Mouse (Mus musculus) kidney, postnatal 36 days (tissue): ENCODE data around the gene Bcat2.

Source experiments
- DNase-seq, 2 experiments: peaks; one replicate each; pipeline ENCODE4 v3.0.0; 2021 to 2022; ENCODE audit warnings: mixed read lengths in 2 of 2

The Bcat2 gene

DNA sequence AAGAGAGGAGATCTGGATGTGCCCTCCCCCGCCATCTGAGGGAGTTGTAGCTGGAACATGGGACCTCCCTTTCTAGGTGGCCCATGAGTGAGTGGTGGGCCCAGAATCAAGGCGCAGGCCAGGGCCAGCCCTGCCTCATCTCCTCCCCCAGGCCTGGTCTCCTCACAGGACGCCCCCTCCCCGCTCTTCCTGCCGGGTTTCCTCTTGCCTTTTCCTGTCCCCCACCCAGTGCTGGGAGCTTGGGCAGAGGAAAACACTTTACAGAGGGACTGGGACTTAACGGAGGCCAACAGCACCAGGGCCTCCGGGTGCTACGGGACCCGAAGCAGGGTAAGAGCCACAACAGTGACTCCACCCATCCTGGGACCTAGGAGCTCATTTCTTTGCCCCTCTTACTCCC, 57.3 kb downstream of the Bcat2 start, which contains the start of gene Rasip1:
Gene Rasip1 (plus strand): TSS at position 228 of the 400 bp plus-strand sequence.
- DNase-seq: peak; percentile 73 to 79

DNA sequence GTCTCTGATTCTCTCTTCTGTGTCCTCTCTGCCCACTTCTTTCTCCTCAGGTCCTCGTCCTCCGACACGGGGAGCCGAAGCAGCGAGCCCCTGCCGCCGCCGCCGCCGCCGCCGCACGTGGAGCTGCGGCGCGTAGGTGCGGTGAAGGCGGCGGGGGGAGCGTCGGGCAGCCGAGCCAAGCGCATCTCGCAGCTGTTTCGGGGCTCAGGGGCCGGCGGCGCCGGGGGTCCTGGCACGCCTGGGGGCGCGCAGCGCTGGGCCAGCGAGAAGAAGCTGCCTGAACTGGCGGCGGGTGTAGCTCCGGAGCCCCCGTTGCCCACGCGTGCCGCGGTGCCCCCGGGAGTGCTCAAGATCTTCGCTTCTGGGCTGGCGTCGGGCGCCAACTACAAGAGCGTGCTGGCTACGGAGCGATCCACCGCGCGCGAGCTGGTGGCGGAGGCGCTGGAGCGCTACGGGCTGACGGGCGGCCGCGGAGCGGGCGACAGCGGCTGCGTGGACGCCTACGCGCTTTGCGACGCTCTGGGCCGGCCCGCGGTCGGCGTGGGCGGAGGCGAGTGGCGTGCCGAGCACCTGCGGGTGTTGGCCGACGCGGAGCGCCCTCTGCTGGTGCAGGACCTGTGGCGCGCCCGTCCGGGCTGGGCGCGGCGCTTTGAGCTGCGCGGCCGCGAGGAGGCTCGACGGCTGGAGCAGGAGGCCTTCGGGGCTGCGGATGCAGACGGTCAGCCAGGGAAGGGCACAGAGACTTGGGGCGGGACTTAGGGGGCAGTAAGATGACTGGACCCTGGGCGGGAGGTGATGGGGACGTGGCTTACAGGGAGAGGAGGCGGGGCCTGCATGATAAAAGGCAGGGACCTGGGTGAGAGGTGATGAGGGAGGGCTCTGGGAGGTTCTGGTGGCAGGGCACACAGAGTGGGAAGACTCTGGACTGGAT, 58.7 kb downstream of the Bcat2 start:
- DNase-seq: peak; percentile 88 to 97

DNA sequence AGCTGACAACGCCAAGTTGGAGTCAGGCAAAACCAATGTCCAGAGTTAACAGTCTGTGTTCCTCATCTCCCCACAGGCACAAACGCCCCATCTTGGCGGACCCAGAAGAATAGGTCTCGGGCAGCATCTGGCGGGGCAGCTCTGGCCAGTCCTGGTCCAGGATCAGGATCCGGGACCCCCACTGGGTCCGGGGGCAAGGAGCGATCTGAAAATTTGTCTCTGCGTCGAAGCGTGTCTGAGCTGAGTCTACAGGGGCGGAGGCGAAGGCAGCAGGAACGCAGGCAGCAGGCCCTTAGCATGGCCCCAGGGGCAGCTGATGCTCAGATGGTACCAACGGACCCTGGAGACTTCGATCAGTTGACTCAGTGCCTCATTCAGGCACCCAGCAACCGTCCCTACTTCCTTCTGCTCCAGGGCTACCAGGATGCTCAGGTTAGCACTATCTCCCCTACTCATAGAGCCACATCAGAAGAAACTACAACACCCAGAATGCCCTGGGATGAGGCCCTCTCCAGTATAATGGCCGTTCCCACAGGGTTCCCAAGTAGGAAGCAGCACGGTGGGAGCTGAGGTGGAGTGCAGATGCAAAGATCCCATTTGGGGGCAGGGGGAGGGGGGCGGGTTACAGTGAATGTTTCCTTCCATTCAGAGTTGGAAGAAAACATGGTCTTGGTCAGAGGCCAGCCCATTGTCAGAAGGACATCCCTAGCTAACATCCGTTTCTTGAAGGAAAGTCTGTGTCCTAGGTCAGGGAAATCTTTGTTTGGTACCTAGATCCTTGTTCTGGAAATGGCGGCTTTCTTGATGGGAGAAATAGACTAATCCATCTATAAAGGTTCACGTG, 60.3 kb downstream of the Bcat2 start:
- DNase-seq: no peak

DNA sequence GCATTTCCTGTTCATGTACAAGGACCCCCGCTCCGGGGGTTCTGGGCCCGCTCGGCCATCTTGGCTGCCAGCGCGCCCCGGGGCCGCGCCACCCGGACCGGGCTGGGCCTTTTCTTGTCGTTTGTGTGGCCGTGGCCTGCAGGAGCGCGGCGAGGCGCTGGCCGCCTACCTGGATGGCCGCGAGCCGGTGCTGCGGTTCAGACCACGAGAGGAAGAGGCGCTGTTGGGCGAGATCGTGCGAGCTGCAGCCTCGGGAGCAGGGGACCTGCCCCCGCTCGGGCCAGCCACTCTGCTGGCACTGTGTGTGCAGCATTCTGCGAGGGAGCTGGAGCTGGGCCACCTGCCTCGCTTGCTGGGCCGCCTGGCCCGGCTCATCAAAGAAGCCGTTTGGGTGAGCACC, 62.5 kb downstream of the Bcat2 start:
- peak in 1 of 2 experiments; percentile 75 for DNase-seq

DNA sequence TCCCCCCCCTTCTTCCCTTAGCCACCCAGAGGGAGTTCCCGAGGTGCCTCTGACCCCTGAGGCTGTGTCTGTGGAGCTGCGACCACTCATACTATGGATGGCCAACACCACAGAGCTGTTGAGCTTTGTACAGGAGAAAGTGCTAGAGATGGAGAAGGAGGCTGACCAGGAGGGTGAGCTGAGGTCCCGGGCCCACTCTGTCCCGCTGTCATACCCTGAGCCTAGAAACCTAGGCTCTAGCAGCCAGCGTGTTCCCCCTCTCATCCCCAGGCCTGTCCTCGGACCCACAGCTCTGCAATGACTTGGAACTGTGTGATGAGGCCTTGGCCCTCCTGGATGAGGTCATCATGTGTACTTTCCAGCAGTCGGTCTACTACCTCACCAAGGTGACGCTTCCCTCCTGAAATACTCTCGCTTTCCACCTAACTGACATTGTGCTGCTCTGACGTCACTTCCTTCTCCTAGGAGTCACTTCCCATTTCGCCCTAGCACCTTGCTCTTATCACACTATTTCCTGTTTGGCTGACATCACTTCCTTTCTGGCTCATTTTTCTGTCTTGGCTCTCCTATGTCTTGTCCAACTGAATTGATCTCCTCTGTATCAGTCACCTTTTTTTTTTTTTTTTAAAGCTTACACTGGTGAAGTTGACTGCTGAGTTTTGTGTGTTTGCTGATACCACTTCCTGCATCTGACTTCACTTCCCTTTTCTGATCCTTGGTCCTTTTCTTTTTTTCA, 65.2 kb downstream of the Bcat2 start:
- peak in 1 of 2 experiments; percentile 67 for DNase-seq

DNA sequence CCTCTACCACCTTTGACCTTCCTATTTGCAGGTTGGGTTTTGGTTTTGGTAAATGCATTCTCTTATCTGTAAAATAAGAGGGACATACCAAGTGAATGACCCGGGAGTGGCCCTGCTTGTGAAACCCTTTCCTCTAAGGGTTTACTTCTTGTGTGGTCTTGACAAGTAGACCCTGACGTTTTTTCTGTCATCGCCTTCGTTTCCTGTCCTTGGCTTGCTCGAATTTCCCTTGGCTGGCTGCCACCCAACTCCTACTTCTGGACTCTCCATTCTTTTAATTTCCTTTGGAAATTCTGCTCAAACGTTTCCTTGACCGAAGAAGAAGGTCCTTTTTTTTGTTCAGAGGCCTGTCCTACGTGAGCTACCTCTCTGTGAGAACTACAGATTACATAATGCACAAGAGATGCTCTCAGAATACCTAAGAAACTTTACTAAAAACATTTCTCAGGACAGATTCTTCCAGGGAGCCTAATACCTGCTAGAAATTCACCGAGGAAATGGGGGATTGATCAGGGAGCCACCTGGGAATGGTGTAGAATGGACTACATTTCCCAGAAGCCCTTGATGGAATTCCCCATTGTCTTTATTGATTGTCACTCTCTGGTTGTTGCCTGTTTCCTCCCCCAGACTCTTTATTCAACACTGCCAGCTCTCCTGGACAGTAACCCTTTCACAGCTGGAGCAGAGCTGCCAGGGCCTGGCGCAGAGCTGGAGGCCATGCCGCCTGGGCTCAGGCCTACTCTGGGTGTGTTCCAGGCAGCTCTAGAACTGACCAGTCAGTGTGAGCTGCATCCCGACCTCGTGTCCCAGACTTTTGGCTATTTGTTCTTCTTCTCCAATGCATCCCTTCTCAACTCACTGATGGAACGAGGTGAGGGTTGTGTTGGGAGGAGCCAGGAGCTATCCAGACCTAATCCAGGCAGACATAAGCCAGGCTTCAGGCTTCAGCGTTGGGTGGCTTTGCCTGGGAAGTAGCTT, 66.0 kb downstream of the Bcat2 start:
- peak; percentile 70 to 74 for DNase-seq

DNA sequence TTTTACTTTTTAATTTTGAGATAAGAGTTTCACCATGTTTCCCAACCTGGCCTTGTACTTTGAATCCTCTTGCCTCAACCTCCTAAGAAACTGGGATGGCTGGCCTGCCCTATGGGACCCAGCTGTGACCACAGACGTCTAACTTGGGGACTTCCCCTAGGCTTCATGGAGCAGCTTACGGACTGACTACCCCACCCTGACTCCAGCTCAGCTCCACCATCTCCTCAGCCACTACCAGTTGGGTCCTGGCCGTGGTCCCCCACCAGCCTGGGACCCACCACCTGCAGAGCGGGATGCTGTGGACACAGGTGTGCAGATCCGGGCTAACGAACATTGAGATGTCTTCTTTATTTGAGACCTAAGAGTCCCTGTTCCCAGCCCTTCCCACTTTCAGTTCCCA, 67.8 kb downstream of the Bcat2 start:
- no peak for DNase-seq

DNA sequence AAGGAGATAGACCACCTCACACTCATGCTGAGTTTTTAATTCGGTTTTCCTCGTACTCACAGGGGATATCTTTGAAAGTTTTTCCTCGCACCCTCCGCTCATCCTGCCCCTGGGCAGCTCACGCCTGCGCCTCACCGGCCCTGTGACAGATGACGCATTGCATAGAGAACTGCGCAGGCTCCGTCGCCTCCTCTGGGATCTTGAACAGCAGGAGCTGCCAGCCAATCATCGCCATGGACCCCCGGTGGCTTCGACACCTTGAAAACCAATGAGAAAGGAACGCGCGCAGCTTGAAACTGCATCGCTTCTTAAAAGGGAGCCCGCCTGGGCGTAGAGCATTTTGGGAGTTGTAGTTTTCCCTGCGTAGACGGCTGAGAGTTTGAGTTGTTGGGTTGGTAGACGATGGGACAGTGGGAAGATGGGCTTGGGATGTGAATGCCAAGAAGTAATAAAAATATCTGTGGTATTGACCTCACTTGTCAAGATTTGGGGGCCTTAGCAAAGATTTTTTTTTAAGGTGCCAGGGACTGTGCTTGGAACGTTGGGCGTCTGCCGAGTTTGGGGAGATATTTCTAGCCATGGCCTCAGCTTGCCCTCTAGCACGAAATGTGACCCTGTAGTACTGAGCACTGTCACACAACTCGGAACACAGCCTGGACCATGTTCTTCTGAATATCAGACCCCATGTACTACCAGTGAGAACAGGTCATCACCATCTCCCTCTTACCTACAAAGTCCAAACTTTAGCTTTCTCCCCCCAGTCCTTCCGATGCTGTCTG, 68.9 kb downstream of the Bcat2 start:
- DNase-seq: peak; percentile 91 to 95
